Comparison of ENCODE assay signal across 27 mouse cellular contexts in the genomic region with DNA sequence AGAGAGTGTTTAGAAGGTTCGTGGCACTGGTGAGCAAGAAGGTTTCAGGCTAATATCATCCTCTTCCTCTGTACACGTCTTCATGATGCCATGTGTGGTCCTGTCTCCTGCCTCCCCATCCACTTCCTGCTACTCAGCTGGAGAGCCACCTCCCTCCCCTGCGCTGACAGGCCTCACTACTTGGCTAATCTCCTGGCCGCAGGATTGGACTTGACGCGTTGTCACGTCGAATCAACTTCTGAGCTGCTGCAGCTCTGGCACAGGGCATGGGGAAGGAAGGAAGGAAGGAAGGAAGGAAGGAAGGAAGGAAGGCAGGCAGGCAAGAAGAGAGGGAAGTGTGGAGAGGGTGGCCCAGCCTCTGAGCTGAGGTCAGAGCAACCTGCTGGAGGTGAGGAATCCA.
"Had no signal": no experiment of that assay in that cellular context is flagged by ENCODE, and none has a peak within 500 bp of the region (broad histone marks: within the 10 kb centered on the region; RNA-seq: fewer than 3 reads in every experiment).

No protein-coding gene starts in this region.

- H3K36me3 ChIP-seq: heart, embryonic 15.5 days had no signal

- H3K4me1 ChIP-seq: liver, embryonic 15.5 days had no signal

- ATAC-seq: hindbrain, embryonic 16.5 days; inflammation-experienced regulatory T-cells, adult 6 months; intestine, embryonic 15.5 days; intestine, postnatal 0 days had no signal

- H3K4me3 ChIP-seq: gastrocnemius, adult 2 months; heart, embryonic 15.5 days; hindbrain, embryonic 10.5 days; hindbrain, embryonic 12.5 days; intestine, embryonic 15.5 days; layer of hippocampus, adult 2 months; left cerebral cortex, adult 2 months; limb, embryonic 10.5 days; limb, embryonic 12.5 days; liver, embryonic 13.5 days; liver, embryonic 15.5 days had no signal

- DNase-seq: gastrocnemius, adult 2 months; gastrocnemius, postnatal 10 days; gastrocnemius, postnatal 25 days; heart, adult 18-20 months; heart, postnatal 14 days; heart, postnatal 4 days; kidney, adult 18-20 months; kidney, adult 8-10 months; kidney, postnatal 10 days; kidney, postnatal 4 days; liver; liver, embryonic 13.5 days had no signal

- H3K9me3 ChIP-seq: heart, embryonic 15.5 days; hindbrain, embryonic 10.5 days; hindbrain, embryonic 12.5 days; intestine, embryonic 15.5 days; limb, embryonic 10.5 days; limb, embryonic 12.5 days; liver, embryonic 13.5 days; liver, embryonic 15.5 days had no signal

- H3K9ac ChIP-seq: heart, embryonic 15.5 days; hindbrain, embryonic 12.5 days; hindbrain, embryonic 14.5 days; intestine, embryonic 15.5 days; limb, embryonic 12.5 days; liver, embryonic 13.5 days; liver, embryonic 15.5 days had no signal

- H3K4me2 ChIP-seq: heart, embryonic 11.5 days; heart, embryonic 15.5 days; hindbrain, embryonic 12.5 days; hindbrain, embryonic 14.5 days; intestine, embryonic 15.5 days; limb, embryonic 12.5 days; liver, embryonic 11.5 days; liver, embryonic 13.5 days; liver, embryonic 15.5 days had no signal

- H3K27me3 ChIP-seq: heart, embryonic 15.5 days; hindbrain, embryonic 12.5 days; intestine, embryonic 15.5 days; limb, embryonic 12.5 days; liver, embryonic 13.5 days; liver, embryonic 15.5 days had no signal

- H3K27ac ChIP-seq: gastrocnemius, adult 2 months; heart, embryonic 15.5 days; hindbrain, embryonic 12.5 days; hindbrain, embryonic 14.5 days; intestine, embryonic 15.5 days; left cerebral cortex, adult 2 months; limb, embryonic 10.5 days; limb, embryonic 12.5 days; liver, embryonic 13.5 days; liver, embryonic 15.5 days had no signal
